In the genomic region with DNA sequence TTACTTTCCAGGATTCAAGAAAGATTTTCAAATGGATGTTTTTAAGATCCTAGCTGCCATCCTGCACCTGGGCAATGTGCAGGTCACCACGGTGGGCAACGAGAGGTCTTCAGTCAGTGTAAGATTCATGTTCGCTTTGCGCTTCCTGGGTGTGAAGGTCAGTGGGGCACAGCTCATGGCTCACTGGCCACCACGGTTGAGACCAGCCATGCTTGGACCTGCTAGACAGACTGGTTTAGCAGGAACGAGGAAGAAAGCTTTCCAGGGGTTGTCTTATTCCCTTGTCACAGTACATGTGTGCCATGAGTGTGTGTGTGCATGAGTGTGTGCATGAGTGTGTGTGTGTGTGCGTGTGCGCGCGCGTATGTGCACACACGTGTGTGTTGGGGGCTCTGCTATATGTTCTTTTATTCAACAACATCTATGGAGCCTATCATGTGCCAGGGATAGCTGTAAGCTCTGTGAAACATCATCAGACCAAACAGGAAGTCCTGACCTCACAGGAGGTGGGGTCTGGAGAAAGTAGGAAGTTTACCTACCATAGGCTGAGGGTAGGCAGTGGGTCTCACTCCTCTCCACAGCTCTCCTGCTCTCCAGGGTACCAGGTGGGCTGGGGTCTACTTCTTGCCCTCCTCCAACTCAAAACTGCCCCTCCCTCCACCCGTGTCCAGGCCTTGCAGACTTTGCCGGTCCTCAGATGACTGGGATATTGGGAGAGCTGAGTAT, we compare ENCODE assay signal across 10 mouse cellular contexts. TPM values are rescaled to one million over a fixed set of nuclear protein-coding genes. Genes with fewer than 3 reads are reported as not detected.
A peak's percentile ranks its signal among the peaks of the same experiment; 100 is the strongest.
DNase-seq lines count a peak whose midpoint lies in the region; ATAC-seq lines count a peak whose summit lies in the region.
"Had no signal": no experiment of that assay in that cellular context is flagged by ENCODE, and none has a peak within 500 bp of the region (broad histone marks: within the 10 kb centered on the region; RNA-seq: fewer than 3 reads in every experiment).

No protein-coding gene starts in this region.

- no peaks in the 10 kb centered on the region for H3K36me3 ChIP-seq in intestine, embryonic 15.5 days

- H3K4me1 ChIP-seq in intestine, embryonic 15.5 days (replicated peaks) = no peaks in the 10 kb centered on the region

- H3K27me3 ChIP-seq in intestine, embryonic 15.5 days (replicated peaks) = no peaks in the 10 kb centered on the region

- no peaks in the 10 kb centered on the region for H3K9me3 ChIP-seq in intestine, embryonic 15.5 days

- peak; percentile 59 for DNase-seq in urinary bladder, postnatal 14 days (ENCODE audit: low spot score)
- no peak for DNase-seq in urinary bladder, postnatal 25 days (ENCODE audit: low spot score)
- peak; percentile 41 for DNase-seq in kidney, adult 11 months
- peak; percentile 25 to 27 for DNase-seq in thymus, postnatal 36 days
- DNase-seq in left cerebral cortex, postnatal 36 days (ENCODE audit: low spot score in 2 of 2) = no peak
- no peak for DNase-seq in right cerebral cortex, postnatal 4 days
- DNase-seq: cerebellum, postnatal 10 days had no signal

- peak; percentile 79 for ATAC-seq in megakaryocyte progenitor cell, adult 5-6 weeks (replicated peaks; ENCODE audit: poor library complexity)
- ATAC-seq in intestine, embryonic 15.5 days = no peak
- ATAC-seq: intestine, postnatal 0 days had no signal

- no peak overlapping the region for H3K27ac ChIP-seq in intestine, embryonic 15.5 days

- H3K4me3 ChIP-seq in intestine, embryonic 15.5 days (replicated peaks) = no peak overlapping the region

- intact Hi-C loops in left cerebral cortex, postnatal 36 days (cut with DNase I) = loop anchor here (5.0 kb wide), 1 partner anchor 59 kb away; no protein-coding TSS in a partner anchor

- no peak overlapping the region for H3K4me2 ChIP-seq in intestine, embryonic 15.5 days (replicated peaks)

- no peak overlapping the region for H3K9ac ChIP-seq in intestine, embryonic 15.5 days

- 81% methylated on average over 14 of the region's 14 CpGs for WGBS in intestine, embryonic 15.5 days

RNA-seq across cellular contexts. Expression of a gene that starts 24.2 kb away (rescaled TPM):
- total RNA-seq in megakaryocyte progenitor cell, adult 5-6 weeks (2015) = 0.10 and 0.27 TPM in 2 replicates
- total RNA-seq in megakaryocyte progenitor cell, adult 5-6 weeks (2017) = 0.04 and 0.34 TPM in 2 replicates
- 1 to 10 TPM; 4.4 to 6.3 TPM for total RNA-seq in left cerebral cortex, postnatal 36 days (2021)
- 5.5 and 7.3 TPM in 2 replicates for polyA plus RNA-seq in intestine, embryonic 15.5 days (2015; fragmentation: Nextera tagmentation; extraction: Ambion mirVana)

RNA-seq across cellular contexts. Expression of a gene that starts 50.1 kb away (rescaled TPM):
- total RNA-seq in megakaryocyte progenitor cell, adult 5-6 weeks (2015) = 0.51 and 0.67 TPM in 2 replicates
- total RNA-seq in megakaryocyte progenitor cell, adult 5-6 weeks (2017) = 1.00 and 2.1 TPM in 2 replicates
- 100 to 1,000 TPM; 149 to 158 TPM for total RNA-seq in left cerebral cortex, postnatal 36 days (2021)
- 18.5 and 20.3 TPM in 2 replicates for polyA plus RNA-seq in intestine, embryonic 15.5 days (2015; fragmentation: Nextera tagmentation; extraction: Ambion mirVana)

Comparison
In these comparisons a context has a peak if more than half of its experiments do, and no peak if none do; other contexts are left out.
1. DNase-seq: peak in urinary bladder, postnatal 14 days (single experiment), kidney, adult 11 months (single experiment) and thymus, postnatal 36 days (2 of 2); none in urinary bladder, postnatal 25 days (single experiment), left cerebral cortex, postnatal 36 days (0 of 2) and right cerebral cortex, postnatal 4 days (single experiment).
2. RNA of a gene that starts 24.2 kb away (total RNA-seq): 4.4 to 6.3 TPM in left cerebral cortex, postnatal 36 days; 0.04 to 0.34 TPM in megakaryocyte progenitor cell, adult 5-6 weeks; every median in the first group is over 4 times any median in the second.
3. RNA of a gene that starts 50.1 kb away (total RNA-seq): 149 to 158 TPM in left cerebral cortex, postnatal 36 days; 0.51 to 2.1 TPM in megakaryocyte progenitor cell, adult 5-6 weeks; every median in the first group is over 10 times any median in the second.